Mouse (Mus musculus) olfactory bulb, adult 2 months (tissue): ENCODE measurements around the gene Pde6g. TPM values are rescaled to one million over a fixed set of nuclear protein-coding genes. Genes with fewer than 3 reads are reported as not detected.

Experiments
- H3K27ac ChIP-seq: fragments of 200-500 bp; 2 replicates; pipeline ENCODE4 v1.5.1; 2012; ENCODE audit warnings: low read depth, low read length; ENCODE audit not compliant: insufficient read depth
- H3K4me1 ChIP-seq: fragments of 200-500 bp; 2 replicates; pipeline ENCODE4 v1.6.1; 2012; ENCODE audit warnings: low read length; ENCODE audit not compliant: control insufficient read depth, insufficient read depth
- H3K4me3 ChIP-seq: fragments of 200-500 bp; 2 replicates; pipeline ENCODE4 v1.5.1; 2012; ENCODE audit warnings: mild to moderate bottlenecking, low read depth, low read length, moderate library complexity; ENCODE audit not compliant: insufficient read depth
- CTCF ChIP-seq: fragments of 200-500 bp; IDR thresholded peaks from 2 replicates; pipeline ENCODE4 v1.5.1; 2012; ENCODE audit warnings: low read depth, mild to moderate bottlenecking, low read length, moderate library complexity; ENCODE audit not compliant: insufficient read depth
- POLR2A ChIP-seq: fragments of 200-500 bp; IDR thresholded peaks from 2 replicates; pipeline ENCODE4 v1.6.1; 2012; ENCODE audit warnings: mild to moderate bottlenecking, low read depth, low read length, moderate library complexity; ENCODE audit not compliant: insufficient read depth
- WGBS: fragments of 180-500 bp; shearing (Covaris S2); methylation state at CpG from one replicate; pipeline ENCODE4 v1.1.7; 2018; 5-methylcytosine and 5-hydroxymethylcytosine counted together
- polyA plus RNA-seq: library from polyadenylated mRNA; stranded (reverse); fragments of >200 nt; gene quantifications from 2 replicates; pipeline ENCODE4 v1.2.4, GENCODE M21; 2012; ENCODE audit warnings: low replicate concordance; ENCODE audit not compliant: missing spikeins, insufficient read depth, insufficient read length

Gene Pde6g
- polyA plus RNA-seq, 1 experiment = not detected

DNA sequence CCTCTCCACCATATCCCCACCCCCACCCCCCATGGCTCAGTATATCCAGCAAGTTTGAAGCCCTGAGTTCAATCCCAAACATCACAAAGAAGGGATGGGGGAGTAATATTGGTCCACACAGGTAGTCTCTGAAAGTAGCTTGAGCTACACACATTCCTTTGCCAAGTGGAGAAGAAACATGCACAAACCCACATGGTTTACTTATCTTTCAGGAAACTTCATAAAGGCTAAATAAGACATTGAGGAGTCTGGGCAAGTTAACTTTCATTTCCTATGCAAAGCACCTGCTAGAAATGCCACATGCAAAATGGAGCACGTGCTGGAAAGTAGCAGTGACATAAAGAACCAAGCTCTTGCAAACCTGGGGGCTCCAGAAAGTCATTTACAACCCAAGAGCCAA lies 46.9 kb downstream of the Pde6g start:
- no peak overlapping the region for H3K27ac ChIP-seq
- TF ChIP-seq CTCF = no peak
- no peak for TF ChIP-seq POLR2A
- 76% methylated on average over 1 of the region's 1 CpGs for WGBS
- H3K4me1 ChIP-seq = no peaks in the 10 kb centered on the region
- no peak overlapping the region for H3K4me3 ChIP-seq

DNA sequence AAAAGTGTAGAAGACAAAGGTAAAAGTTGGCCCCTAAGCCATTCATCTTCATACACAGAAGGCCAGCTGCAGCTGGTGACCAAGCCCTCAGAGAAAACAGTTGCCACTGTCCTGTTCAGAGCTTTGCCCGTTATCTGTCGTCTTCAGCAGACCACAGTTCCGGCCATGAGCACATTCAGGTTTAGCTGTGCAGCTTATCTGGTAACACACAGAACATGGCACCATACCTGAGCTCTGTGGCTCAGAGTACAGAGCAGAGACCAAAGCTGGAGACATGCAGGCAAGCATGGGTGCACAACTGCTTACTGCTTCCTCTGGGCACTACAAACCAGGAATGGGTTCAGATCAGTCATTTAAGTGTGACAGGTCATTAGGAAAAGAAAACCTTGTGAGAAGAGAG lies 47.4 kb downstream of the Pde6g start:
- H3K4me1 ChIP-seq = no peaks in the 10 kb centered on the region
- TF ChIP-seq CTCF (no peak), POLR2A (no peak)
- no peak overlapping the region for H3K27ac ChIP-seq
- no peak overlapping the region for H3K4me3 ChIP-seq
- 91% methylated on average over 3 of the region's 3 CpGs for WGBS

DNA sequence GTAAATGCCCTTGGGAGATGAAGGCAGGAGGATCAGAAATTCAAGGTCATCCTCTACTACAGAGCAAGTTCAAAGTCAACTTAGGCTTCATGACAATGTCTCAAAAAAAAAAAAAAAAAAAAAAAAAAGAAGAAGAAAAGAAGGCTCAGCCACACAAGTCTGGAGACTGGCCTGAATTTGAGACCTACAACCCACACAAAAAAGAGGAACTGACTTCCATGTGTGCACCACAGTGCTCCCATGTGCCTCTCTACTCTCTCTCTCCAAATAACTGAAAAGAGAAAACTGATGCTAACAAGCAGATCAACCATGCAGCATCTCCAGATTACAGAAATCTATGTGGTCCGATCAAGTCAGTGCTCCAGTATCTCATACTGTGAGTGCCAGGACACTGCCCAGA lies 48.5 kb downstream of the Pde6g start:
- no peak overlapping the region for H3K4me3 ChIP-seq
- no peaks in the 10 kb centered on the region for H3K4me1 ChIP-seq
- TF ChIP-seq POLR2A (no peak), CTCF (no peak)
- H3K27ac ChIP-seq = no peak overlapping the region
- 94% methylated on average over 1 of the region's 1 CpGs for WGBS

DNA sequence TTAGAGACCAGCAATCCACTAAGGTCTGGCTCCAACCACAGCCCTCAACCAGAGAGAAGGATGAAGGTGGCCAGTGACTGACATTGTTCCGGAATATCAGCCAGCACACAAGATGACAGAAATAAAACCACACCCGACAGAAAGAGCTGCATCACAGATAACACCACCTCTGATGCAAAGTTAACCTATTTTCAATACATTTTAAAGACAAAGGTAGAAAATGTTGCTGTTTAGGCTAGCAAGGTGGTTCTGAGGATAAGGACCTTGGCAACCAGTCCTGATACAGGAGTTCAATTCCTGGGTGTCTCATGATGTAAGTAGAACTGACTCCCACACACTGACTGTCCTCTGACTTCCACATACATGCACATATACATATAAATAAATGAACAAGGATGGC lies 54.0 kb downstream of the Pde6g start:
- 92% methylated on average over 2 of the region's 2 CpGs for WGBS
- Histone ChIP-seq H3K4me3 (no peak overlapping the region), H3K4me1 (no peaks in the 10 kb centered on the region), H3K27ac (no peak overlapping the region)
- TF ChIP-seq POLR2A (no peak), CTCF (no peak)

Other genes with a start within 250 kb of the Pde6g start
- gene Bahcc1, start 220.6 kb downstream of the Pde6g start, polyA plus RNA-seq = not detected in 2 replicates
- gene Actg1, start 105.0 kb downstream of the Pde6g start, polyA plus RNA-seq = 702 and 785 TPM in 2 replicates
- gene Fscn2, start 92.0 kb downstream of the Pde6g start, polyA plus RNA-seq = not detected in 2 replicates
- gene Faap100, start 74.7 kb downstream of the Pde6g start, polyA plus RNA-seq = not detected in 2 replicates
- gene Nploc4, start 15.8 kb downstream of the Pde6g start, polyA plus RNA-seq = not detected in 2 replicates
- not detected in 2 replicates for gene Tspan10, start 10.9 kb downstream of the Pde6g start, polyA plus RNA-seq
- not detected in 2 replicates for gene Oxld1, start 4.6 kb upstream of the Pde6g start, polyA plus RNA-seq
- gene Ccdc137, start 4.6 kb upstream of the Pde6g start, polyA plus RNA-seq = not detected in 2 replicates
- not detected in 2 replicates for gene Arl16, start 14.1 kb upstream of the Pde6g start, polyA plus RNA-seq
- not detected in 2 replicates for gene Mrpl12, start 31.1 kb upstream of the Pde6g start, polyA plus RNA-seq
- not detected in 2 replicates for gene Slc25a10, start 38.3 kb upstream of the Pde6g start, polyA plus RNA-seq
- not detected in 2 replicates for gene Gcgr, start 77.2 kb upstream of the Pde6g start, polyA plus RNA-seq
- gene Mcrip1, start 96.2 kb upstream of the Pde6g start, polyA plus RNA-seq = not detected in 2 replicates
- not detected in 2 replicates for gene Ppp1r27, start 97.6 kb upstream of the Pde6g start, polyA plus RNA-seq
- 309 TPM in 1 of 2 replicates, not detected in the other for gene P4hb, start 119.8 kb upstream of the Pde6g start, polyA plus RNA-seq
- 143 TPM in 1 of 2 replicates, not detected in the other for gene Arhgdia, start 128.1 kb upstream of the Pde6g start, polyA plus RNA-seq
- gene Alyref, start 144.9 kb upstream of the Pde6g start, polyA plus RNA-seq = not detected in 2 replicates
- gene Anapc11, start 144.9 kb upstream of the Pde6g start, polyA plus RNA-seq = not detected in 2 replicates
- gene Npb, start 155.0 kb upstream of the Pde6g start, polyA plus RNA-seq = not detected in 2 replicates
- gene Pcyt2, start 164.4 kb upstream of the Pde6g start, polyA plus RNA-seq = not detected in 2 replicates
- gene Sirt7, start 171.7 kb upstream of the Pde6g start, polyA plus RNA-seq = not detected in 2 replicates
- gene Mafg, start 180.1 kb upstream of the Pde6g start, polyA plus RNA-seq = 234 TPM in 1 of 2 replicates, not detected in the other
- gene Pycr1, start 190.3 kb upstream of the Pde6g start, polyA plus RNA-seq = not detected in 2 replicates
- not detected in 2 replicates for gene Myadml2, start 194.7 kb upstream of the Pde6g start, polyA plus RNA-seq
- gene Notum, start 207.7 kb upstream of the Pde6g start, polyA plus RNA-seq = not detected in 2 replicates
- not detected in 2 replicates for gene Aspscr1, start 219.5 kb upstream of the Pde6g start, polyA plus RNA-seq